Mouse (Mus musculus) cerebellum, adult 9-11 months (tissue): ENCODE results near the gene Ephx4.

Experiments
- DNase-seq: peaks from one replicate; pipeline ENCODE4 v3.0.0; 2022

Ephx4 gene

DNA sequence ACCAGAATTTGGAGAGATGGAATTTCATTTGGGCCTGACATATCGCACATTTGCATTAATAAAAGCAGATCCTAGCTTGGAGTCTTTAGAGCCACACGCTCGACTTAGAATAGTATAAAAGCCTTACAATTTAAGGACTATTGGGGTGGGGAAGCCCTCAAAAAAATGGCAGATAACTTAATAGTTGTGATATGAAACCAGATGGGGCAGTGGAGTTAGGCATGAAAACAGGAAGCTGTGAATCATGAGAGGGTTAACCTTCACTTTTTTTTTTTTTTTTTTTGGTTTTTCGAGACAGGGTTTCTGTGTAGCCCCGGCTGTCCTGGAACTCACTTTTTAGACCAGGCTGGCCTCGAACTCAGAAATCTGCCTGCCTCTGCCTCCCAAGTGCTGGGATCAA, 33.6 kb downstream of the Ephx4 start:
- no peak for DNase-seq

DNA sequence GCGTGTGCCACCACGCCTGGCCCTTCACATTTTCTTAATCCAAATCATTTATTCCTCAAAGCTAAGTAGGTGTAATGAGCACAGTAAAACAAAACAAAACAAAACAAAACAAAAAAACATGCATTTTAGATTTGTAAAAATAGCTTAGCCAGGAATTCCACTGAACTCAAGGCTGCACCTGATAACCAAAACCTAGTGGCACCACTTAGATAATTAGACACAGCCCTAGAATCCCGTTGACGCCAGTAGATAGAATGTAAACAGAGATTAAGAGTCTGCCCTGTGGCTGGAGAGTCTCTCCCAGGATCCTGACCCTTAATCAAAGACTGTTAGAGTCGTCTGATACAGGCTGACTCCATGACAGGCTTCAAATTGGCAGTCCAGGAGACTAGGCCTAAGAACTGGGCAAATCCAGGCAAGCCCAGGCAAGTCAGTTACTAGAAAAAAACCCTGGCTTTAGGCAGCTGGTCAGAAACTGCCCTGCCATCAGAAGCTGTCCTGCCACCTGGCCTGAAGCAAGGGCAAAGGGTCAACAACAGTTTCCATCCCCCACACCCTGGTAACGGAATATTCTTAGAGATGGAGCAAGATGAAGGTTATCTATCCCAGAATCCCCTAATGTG, 34.2 kb downstream of the Ephx4 start:
- peak; percentile 40 for DNase-seq

DNA sequence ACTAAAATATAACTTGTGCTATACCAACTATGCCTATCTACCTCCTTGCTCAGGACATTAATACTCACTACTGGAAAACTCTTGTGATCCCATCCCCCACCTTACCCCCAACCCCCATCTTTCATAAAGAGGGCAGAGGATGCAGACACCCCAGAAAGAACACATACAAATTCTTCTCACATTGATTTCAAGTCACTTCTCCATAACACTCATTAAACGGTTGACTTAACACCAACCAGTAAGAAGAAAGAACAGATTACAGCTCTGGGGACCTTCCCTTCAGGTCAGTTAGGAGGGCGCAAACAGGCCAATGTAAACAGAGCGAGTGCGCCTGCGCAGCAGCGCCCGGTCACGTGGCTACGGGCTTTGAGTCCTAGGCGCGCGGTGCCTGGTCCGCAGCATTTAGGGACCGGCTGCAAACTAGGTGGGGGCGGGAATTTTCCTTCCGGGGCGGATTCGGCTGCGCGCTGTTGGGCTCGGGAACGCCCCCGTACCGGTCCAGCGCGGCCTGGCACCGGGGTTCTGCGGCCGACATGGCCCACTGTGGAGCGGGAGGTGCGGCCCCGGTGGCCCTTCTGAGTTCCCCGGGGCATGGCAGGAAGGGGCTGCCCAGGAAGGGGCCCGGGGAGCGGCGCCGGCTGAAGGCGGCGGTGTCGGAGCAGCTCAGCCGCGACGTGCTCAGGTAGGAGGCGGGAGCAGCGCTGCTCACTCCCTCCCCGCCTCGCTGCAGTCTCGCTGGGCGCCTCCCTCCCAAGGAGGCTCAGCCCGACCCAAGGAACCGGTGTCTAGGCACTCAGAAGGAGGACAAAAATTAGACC, 35.1 kb downstream of the Ephx4 start, which contains the start of gene Btbd8:
TSS of gene Btbd8 (plus strand) at position 534 of the 818 bp plus-strand sequence.
- DNase-seq = peak; percentile 96

DNA sequence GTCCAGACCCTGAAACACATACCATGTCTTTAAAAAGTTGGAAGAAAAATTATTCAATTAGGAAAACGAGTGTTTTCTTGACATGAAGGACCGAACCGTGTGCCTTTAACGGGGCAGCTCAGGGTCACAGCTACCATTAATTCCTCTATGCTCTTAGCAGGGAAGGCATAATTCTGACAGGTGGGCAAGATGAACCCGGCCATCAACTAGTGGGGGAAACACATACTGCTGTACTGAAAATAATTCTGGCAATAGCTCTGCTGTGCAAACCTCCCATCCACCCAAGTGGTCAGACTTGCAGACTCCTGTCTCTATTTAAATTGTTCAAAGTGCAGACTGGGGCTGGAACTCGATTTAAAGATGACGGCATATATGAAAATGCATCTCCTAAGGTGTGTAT, 35.8 kb downstream of the Ephx4 start:
- no peak for DNase-seq

DNA sequence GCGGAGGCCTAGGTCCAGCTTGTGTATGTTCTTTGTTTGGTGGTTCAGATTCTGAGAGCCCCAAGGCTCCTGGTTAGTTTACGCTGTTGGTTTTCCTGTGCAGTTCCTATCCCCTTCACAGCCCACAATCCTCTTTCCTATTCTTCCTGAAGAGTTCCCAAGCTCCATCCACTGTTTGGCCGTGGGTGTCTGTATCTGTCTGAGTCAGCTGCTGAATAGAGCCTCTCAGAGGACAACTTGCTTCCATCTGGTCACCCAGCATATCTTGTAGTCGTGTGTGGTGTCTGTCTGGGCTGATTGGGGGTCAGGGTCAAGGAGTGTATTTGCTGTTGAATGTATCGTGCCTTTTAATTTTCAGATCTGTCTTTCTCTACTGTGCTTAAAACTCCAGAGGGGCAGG, 39.3 kb downstream of the Ephx4 start:
- DNase-seq = no peak

DNA sequence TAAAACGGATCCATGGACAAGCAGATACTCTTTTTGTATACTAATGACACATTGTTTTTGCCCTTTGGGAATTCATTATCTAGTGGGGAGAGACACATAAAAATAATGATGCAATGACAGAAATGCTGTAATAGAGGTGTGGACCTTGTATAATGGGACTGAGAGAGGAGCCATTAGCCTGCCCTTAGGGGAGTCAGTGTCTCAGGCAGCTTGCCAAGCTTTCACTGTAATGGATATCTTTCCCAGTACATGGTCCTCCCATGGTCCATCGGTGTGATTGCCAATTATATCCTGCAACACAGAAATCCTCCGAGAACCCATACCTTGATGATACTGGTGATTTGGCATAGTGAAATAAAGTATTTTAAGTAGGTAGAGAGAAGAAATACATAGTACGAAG, 41.7 kb downstream of the Ephx4 start:
- no peak for DNase-seq

DNA sequence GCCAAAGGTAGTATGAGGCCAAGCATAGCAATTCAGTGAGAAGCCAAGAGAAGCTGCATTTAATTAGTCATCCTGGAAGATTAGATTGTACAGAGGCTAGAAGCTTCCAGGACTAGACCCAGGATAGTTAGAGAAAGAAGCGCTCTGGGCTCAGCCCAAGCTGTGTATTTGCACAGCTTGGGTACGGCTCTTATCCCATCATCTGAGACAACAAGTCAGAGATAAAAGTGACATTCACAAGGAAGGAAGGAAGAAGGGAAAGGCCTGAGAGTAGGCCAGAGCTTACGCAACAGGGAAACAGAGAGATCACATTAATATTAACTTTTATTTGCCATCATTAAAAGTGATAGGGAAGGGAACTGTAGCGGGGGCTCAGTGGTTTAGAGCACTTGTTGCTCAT, 45.4 kb downstream of the Ephx4 start:
- no peak for DNase-seq

DNA sequence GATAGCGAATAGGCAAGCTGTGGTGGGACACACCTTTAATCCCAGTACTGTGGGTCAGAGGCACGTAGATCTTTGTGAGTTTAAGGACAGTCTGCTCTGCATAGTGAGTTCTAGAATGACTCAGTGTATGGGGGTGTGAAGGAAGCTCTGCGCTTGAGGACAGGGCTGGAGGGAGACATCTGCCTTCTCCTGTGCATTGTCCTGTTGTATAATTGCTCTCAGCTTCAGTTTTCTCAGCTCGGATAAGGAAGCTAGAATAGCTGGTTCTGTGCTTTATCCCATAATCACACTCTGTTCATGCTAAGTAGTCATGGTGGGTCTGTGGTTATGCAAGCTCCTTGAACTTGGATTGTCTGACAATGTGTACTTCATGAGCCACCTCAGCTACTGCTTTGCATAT, 46.2 kb downstream of the Ephx4 start:
- DNase-seq = no peak

DNA sequence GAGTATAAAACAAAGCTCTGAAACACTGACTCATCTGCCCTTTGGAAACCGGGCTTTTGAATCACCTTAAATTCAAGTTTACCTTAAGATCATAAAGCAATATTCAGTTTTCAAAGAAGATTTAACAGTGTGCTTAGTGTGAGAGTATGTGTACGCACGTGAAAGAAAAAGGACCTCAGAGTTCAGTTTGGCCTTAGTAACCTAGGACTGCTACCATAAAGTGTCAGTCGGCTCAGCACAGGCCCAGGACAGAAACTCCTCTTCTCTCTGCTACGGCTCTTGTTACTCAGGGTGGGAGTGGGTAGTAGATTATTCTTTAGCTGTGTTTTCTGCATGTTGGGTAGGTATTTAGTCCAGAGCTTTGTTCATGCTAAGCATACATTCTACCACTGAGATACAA, 47.1 kb downstream of the Ephx4 start:
- no peak for DNase-seq

DNA sequence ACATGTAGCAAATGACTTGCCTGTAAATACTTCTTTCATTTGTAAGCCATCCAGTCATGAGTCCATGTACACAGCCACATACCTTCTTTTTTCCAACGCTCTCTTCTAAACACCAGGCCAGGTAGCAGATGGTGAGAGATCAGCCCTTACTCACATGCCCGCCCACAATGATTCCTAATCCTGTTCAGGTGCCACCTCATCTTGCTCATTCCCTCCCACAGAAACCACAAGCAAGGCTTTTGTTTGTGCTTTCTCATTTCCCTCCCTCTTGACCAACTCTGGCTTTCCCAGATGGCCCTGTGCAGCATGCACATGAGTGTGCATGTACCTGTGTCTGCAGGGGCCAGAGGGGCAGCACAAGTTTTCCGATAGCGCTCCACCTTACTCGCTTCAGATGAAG, 47.8 kb downstream of the Ephx4 start:
- DNase-seq = no peak

DNA sequence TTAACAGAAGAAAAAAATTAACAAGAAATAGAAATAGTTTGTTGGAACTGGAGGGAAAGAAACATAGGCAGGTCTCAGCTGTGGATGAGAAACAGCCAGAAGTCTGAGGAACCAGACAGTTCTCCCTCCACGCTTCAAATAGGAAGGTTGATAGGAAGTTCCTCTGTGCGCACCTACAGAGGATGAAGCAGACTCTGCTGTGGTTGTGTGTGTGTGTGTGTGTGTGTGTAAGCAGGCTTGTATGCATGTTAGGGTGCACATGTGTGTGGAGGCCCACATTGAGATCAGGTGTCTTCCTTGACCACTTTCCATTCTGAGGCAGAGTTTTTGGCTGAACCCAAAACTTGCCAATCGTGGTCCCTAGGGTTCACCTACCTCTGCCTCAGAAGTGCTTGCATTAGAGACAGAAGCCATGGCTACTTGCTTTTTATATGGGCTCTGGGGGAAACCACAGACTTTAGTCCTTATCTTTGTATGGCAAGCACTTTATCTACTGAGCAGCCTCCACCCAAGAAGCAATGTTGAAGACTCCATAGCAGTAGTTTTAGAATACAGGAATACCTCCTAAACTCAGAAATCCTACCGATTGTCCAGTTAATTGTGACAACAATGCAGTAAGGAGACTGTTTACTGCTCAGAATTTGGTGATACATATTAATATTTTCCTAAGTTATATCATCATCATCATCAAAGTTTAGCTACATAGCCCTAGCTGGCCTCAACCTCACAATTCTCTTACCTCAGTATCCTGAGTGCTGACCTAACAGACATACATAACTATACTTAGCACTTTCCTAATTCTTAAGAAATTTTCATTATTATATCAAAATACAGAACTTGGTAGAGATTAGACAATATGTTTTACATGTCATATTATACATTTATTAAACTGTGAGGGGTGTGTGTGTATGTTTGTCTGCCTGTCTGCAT, 59.9 kb downstream of the Ephx4 start:
- DNase-seq = no peak

DNA sequence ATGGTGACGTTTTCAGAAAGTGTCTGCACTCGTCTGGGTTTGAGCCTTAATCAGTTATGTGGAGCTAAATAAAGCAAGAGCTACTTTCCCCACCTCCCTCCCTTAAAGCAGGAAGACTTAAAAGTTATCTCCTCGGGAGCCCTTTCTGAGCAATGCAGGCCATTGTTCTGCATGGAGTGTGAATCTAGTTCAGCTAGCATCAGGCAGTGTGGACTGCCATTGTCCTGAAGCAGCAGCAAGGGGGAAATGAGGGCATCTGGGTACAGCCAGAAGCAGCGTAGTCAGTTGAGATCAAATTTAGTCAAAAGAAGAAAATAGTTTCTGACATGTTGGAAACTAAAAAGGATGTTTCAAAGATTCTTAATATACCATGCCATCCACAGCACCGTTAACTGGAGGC, 64.0 kb downstream of the Ephx4 start:
- no peak for DNase-seq

DNA sequence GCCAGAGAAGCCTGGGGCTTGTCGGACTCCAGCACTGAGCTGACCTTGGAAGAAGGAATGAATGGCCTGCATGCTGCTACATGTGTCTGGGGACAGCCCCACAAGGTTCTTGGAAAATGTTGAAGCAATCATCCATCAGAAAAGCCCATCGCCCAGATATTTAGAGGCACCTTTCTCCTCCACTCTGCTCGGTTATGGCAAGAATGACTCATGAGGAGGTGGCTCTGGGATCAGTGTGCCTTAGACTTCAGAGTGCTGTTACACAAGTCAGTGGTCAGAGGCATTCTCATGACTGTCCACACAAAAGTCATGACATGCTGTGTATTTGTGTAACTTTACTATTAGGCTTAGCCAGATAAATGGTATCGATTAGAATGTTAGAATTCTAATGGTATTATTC, 64.6 kb downstream of the Ephx4 start:
- DNase-seq = no peak

DNA sequence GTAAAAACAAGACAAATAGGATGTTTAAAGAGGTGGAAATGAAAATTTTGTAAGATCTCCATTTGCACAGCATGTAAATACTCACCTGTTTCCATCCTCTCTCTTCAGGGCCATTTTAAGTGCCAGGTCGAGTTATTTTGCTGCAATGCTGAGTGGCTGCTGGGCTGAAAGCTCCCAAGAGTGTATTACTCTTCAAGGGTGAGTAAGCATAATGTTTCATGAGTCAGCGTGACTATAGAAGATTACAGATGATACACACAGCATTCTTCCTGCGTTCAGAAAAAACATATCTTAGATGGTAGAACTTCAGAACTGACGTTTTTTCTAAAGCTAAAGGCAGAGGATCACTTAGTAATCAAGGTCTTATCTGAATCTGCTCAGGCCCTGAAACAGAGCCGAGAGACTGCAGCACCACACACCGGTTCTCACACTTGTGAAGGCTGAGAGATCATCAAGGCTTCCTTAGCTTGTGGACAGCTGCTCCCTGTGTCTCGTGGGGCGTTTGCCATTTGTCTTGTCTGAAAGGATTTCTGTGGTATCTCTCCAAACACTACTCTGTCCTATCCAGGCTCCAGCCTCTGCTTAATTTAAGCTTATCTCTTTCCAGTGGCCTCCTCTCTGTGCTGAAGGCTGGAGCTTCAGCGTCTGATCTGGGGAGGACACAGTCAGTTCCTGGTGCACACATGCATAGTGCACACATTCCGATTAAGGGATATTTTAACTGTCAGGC, 68.2 kb downstream of the Ephx4 start:
- no peak for DNase-seq
